Mouse (Mus musculus) Muller cell, postnatal 12 days (primary cell): Measurements from ENCODE around the gene Phtf1.
A peak's percentile ranks its signal among the peaks of the same experiment; 100 is the strongest.

Experiments
- DNase-seq: peaks from one replicate; pipeline ENCODE4 v3.0.0-alpha.2; 2015; ENCODE audit errors: inconsistent ontology term

Gene Phtf1

GRCm38 (mm10) chr3:103967861-103968691, at the start of gene Phtf1:
Phtf1 (plus strand) TSS chr3:103968110.
- peak; percentile 94 for DNase-seq

GRCm38 (mm10) chr3:103920094-103920493, 47.8 kb upstream of the Phtf1 start:
- DNase-seq = no peak

GRCm38 (mm10) chr3:103925302-103925701, 42.6 kb upstream of the Phtf1 start:
- no peak for DNase-seq

- peak; percentile 64 for DNase-seq
Measured at GRCm38 (mm10) chr3:103927511-103927910, 40.4 kb upstream of the Phtf1 start.

- DNase-seq = peak; percentile 65
Measured at GRCm38 (mm10) chr3:103944794-103945562, 22.9 kb upstream of the Phtf1 start.

- DNase-seq = no peak
Measured at GRCm38 (mm10) chr3:103948666-103949065, 19.2 kb upstream of the Phtf1 start.

GRCm38 (mm10) chr3:103960622-103961021, 7.3 kb upstream of the Phtf1 start:
- DNase-seq = no peak

GRCm38 (mm10) chr3:103967231-103967630, 679 bp upstream of the Phtf1 start:
- DNase-seq = no peak

GRCm38 (mm10) chr3:103968701-103969100, 791 bp downstream of the Phtf1 start:
- peak; percentile 77 for DNase-seq

- no peak for DNase-seq
Measured at GRCm38 (mm10) chr3:103971157-103971556, 3.2 kb downstream of the Phtf1 start.

- peak; percentile 65 for DNase-seq
Measured at GRCm38 (mm10) chr3:103984556-103984955, 16.6 kb downstream of the Phtf1 start.

GRCm38 (mm10) chr3:103985194-103985593, 17.3 kb downstream of the Phtf1 start:
- no peak for DNase-seq

GRCm38 (mm10) chr3:103987831-103988432, 20.0 kb downstream of the Phtf1 start:
- peak; percentile 82 for DNase-seq

- no peak for DNase-seq
Measured at GRCm38 (mm10) chr3:103989352-103989751, 21.4 kb downstream of the Phtf1 start.

GRCm38 (mm10) chr3:103991271-103991670, 23.4 kb downstream of the Phtf1 start:
- DNase-seq = no peak

- DNase-seq = no peak
Measured at GRCm38 (mm10) chr3:103998724-103999123, 30.8 kb downstream of the Phtf1 start.

GRCm38 (mm10) chr3:104006896-104007466, 39.1 kb downstream of the Phtf1 start:
- no peak for DNase-seq

GRCm38 (mm10) chr3:104007479-104007878, 39.6 kb downstream of the Phtf1 start:
- DNase-seq = peak; percentile 76

GRCm38 (mm10) chr3:104009924-104010662, 42.2 kb downstream of the Phtf1 start:
- no peak for DNase-seq

- DNase-seq = no peak
Measured at GRCm38 (mm10) chr3:104011972-104012371, 44.1 kb downstream of the Phtf1 start.

- no peak for DNase-seq
Measured at GRCm38 (mm10) chr3:104017931-104018330, 50.0 kb downstream of the Phtf1 start.
